Mouse (Mus musculus) lung, postnatal 14 days (tissue): Measurements from ENCODE around the gene 1700020N01Rik.

Source experiments
- DNase-seq: peaks from one replicate; pipeline ENCODE4 v3.0.0; 2021

Gene 1700020N01Rik

DNA sequence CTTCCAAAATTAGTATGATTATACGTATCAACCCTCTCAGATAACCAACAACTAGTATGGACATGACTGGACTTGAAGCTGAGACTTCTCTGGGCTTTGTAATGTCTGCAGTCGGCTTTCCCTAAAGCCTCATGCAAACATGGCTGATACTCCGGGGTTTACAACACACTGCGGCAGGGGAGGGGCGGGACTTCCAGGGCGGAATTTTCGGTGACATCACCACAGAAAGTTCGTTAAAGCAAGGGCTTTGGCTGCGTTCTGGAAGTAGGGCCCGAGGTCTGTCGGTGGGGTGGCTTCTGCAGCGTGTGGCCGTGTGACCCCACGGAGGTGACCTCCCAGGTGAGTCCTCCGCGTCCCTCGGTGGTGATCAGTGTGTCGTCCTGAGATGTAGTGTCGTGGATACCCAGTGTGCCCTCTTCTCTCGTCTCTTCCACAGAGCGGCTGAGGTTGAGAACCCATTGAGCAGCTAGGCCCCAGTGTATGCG lies at the start of gene 1700020N01Rik:
TSS of gene 1700020N01Rik (plus strand) at position 250 of the 485 bp plus-strand sequence.
- DNase-seq = no peak

DNA sequence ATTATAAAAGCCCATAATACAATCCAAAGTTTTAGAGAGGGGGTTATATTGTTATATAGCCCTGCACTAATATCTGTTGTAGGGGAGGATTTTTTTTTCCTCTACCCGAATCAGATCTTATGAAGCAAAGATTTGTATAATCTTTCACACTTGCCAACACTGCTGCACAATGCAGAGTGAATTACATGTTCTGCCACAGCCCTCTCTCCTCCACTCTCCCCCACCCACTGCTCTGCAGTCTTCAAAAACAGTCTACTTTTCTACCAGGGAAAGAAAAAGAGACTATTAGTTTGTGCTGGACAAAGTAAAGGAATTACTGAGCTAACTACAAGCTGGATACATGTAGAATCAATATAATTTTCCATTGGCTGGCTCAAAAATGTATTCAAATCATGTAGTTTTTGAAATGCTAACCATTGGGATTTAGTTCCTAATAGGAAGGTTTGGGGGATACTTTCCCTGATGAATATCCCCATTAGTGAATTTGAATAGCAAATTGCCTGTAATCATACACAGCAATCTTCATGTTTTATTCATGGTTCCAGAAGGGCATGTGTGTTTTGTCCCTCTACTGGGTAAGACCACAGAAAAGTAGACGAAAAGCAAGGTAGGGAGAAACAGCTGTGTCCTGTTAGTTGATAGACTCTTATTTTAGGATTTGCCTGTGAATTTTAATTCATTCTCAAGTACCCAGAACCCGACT lies 49.2 kb upstream of the 1700020N01Rik start:
- no peak for DNase-seq

DNA sequence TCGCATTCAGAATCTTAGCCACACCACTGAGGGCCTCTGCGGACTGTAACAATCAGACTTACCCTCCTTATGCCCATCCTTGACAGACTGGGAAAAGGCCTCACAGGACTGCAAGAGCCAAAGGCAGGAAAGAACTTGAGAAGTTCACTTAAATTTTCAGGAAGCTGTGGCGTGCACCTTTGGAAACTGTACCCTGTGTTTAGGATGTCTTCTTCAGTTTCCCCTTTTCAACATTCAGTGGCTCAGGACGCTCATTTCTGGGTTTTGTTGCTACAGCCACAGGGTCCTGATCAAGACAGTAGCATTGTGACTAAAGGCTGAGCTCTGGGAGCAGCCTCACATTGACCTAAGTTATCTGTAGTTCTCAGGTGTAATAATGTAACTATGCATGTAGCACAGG lies 48.2 kb upstream of the 1700020N01Rik start:
- no peak for DNase-seq

DNA sequence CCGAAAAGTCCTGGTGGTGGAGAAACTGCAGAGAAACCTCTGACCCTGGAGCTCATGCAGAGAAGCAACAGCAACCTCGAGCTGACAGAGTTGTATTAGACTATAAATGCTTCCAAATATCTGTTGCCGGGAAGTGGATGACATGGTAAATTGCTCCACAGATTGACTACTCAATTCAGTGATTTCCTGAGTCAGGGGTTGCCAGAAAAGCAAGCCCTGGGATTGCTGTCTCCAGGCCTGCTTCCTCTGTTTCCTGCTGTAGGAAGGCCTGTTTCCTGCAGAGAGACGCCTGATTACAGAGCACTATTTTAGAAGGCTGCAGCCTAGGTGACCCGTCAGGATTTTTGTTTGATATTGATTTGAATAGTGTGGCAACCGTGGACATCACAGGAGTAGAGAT lies 47.5 kb upstream of the 1700020N01Rik start:
- DNase-seq = peak; percentile 34

DNA sequence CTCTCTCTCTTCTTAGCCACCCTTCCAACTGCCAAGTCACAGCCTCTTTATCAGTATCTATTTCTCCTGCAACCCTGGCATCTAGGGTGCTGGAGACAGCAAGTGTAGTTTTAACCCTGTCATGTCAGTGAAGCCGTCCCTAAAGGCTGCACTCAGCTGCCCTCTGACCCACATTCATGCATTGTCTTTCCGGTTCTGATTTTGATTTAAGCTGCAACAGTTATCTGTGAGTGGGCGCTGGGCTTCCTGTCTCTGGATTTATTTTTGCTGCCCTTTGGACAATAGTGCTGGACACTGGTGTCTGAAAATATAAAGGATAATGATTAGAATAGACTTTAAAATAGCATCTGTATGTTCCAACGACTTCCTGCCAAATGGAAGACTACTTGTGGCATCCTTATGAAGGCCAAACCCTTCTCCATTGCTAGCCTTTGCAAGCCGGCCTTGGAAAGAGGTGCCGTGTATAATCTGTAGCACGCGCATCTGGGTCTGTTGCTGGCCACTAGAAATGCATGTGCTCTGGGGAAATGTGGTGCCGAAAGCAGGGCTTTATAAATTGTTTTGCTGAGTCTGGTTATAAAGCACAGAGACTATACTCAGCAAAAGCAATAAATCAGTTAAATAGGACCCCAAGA lies 44.0 kb upstream of the 1700020N01Rik start:
- no peak for DNase-seq

DNA sequence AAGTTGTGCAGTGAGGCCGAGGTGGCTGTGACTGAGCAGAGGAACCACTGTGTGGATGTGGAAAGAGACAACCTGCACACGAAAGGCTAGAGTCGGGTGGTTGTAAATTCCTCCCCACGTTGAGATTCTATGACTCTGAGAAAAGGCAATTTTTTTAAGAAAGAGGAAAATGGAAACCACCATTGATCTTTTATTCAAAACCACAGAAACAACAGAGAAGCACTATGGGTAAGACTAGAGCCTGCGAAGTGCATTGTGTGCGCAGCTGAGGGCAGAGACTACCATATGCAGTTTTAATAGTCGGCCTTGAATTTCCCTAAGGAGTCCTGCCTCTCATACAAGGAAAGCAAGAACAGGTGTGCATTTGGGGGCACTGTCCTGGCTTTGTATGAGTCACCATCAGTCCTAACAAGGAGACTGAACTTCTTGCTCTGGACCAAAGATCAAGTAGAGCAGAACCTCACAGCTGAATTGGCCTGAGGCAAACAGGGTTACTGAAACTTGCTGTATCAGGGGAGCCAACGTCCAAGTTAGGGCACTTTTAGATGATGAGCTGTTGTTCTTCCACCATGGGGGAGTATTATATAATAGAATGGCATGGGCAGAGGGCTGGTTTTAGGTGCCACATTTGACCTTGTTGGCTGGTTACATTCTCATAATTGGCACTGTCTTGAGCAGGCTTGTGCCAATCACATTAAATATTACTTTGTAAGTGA lies 39.8 kb upstream of the 1700020N01Rik start:
- DNase-seq = no peak

DNA sequence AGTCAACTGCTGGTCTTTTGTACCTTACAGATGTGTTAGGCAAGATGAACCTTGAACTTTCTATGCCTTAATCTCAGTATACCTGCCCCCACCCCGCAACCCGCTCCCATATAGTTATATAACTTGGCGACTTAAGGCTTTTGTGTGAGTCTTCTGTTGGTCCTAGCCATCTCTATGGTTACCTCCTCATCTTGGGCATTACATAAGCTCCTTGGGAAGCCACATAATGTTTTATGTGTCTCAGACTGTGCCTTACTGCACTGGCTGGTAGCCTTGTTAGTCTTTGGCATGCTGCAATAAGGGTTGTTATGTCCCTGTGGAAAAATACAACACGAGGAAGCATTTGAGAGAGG lies 39.3 kb upstream of the 1700020N01Rik start:
- DNase-seq = no peak

DNA sequence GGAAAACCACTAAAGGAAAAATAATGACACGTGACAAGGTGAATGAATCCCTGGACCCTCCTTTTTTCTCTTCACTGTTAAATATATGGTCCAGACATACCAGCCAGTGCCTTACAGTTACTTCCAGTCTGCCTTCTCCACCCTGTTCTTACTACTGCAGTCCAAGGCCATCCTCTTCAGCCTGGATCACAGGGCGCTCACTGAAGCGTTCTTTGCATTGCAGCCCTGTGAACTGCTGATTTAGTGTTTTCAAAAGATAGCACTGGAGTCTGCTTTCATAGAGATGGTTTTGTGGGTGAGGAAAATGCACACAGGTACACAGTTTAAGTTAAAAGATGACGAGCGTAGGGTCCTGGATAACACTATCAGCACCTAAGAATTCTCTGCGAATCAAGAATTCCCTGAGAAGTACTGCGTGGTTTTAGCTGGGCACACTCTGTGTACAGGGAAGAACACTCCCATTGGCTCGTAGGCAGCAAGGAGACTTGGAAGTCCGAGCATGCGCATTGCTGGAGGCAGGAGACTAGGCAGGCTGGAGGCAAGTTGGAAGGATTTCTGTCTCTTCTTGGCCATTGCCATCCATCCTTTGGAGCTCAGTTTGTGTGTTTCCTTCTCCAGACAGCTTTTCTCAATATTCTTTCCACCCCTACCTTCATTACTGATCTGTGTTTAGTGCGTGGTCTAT lies 37.9 kb upstream of the 1700020N01Rik start:
- DNase-seq = no peak

DNA sequence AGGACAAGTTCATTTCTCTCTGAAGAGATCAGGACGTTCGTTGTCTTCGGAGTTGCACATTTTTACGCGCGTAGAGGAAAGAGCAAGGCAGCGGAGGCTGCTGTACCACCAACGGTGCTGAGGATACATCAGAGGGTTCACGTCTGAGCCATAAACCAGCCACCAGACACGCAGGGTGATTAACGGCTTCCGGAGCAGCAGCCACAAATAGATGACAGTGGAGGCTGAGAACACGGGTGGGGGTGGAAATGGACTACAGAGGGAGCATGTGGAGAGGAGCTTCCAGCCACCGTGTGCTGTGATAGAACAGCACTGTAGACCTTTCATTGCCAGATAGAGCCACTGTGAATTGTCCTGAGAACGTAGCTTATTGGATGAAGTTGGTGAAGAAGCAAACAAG lies 33.2 kb upstream of the 1700020N01Rik start:
- DNase-seq = no peak

DNA sequence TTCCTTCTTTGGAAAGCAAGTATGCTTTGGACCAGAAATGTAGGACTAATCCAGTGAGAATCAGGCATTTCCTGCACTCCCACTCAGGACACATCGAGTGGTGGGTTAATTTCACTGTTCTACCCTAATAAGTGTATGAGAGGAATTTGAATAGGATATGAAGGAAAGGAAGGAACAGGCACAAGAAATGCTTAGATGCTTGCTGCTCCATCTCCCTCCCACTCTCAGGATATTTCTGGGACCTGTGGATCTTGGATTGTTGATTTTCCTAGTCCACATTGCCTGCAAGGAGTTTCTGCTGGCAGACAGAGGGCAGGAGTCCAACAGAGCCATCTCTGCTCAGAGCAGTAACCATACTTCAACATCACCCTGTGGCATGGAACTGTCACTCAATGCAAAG lies 31.8 kb upstream of the 1700020N01Rik start:
- no peak for DNase-seq

DNA sequence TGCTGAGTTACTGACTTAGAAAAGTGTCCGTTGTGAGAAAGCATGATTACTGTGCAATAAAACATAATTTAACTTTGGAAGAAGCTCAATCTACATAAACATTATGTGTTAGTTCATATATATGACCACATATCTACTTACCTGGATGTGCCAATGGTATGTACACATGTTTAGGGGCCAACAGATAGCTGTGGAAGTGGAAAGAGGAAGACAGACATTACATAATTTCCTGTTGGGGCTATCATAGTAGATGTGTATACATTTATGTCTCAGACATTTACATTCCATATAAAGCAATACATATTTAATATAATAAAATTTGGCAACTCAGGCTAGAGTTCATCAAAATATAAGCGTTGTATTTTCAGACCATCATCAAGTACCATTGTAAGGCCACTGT lies 29.5 kb upstream of the 1700020N01Rik start:
- DNase-seq = no peak

DNA sequence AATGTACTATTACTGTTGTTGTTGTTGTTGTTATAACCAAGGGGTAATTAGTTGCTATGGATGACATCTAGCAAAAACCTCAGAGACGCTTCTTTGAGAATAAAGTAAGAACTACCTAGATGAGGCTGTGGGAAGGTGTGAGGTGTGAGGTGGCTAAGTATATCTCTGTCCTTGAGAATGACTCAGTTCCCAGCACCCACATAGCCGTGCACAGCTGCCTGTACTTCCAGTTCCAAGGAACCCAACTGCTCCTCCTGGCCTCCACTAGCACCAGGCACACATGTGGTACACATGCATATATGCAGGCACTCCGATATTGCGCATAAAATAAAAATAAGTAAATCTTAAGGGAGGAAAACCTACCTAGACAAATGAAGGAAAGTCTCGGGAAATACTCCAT lies 28.8 kb upstream of the 1700020N01Rik start:
- no peak for DNase-seq

DNA sequence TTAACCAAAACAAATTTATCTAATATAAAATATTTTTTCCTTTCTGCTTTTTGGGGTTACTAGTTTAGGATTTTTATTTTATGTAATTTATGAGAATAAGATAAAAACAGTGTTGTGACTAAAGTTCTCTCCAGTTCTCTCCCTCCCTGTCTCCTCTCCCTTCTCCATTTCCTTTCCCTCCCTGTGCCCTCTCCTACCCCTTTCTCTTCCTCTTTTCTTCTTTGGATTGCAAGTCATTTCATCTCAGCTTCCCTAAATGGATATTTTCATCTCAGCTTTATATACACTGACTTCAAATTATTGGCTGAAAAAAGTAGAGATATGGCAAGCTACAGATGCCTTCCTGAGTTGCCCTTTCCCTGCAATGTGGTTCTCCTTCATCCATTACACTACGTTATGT lies 26.9 kb upstream of the 1700020N01Rik start:
- no peak for DNase-seq

DNA sequence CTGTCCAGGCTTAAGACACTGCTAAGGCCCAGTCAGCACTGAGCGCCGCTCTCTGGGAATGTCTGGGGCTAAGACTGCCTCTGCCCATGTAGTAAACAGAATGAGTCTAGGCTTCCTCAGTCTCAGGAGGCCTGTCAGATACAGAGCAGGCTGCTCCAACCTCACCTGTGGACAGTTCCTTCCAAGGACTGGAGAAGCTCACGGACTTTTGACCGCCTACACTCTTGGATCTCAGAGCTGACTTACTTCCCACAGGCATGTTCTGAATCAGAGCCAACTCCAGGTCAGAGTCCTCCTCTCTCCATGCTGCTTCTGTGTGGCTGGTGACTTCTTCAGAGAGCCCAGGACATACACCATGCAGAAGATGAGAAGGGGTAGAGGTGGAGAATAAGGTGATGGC lies 21.3 kb upstream of the 1700020N01Rik start:
- no peak for DNase-seq

DNA sequence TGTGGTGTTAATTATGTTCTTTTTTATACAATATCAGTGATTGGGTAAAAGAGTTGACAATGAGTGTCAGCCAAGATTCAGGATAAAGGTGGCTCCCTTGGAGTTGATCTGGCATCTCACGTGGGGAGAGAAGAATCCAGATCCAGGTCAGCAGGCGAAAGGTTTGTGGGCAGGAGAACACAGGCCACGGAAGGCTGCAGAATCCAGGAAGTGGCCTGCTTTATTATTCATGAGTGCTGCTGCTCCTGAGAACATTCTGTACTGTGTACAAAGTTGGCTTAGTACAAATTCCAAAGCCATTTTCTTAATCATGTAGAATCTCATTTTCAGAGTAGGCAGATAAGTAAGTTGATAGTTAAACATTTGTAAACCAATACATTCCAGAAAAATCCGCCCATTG lies 19.2 kb upstream of the 1700020N01Rik start:
- DNase-seq = no peak

DNA sequence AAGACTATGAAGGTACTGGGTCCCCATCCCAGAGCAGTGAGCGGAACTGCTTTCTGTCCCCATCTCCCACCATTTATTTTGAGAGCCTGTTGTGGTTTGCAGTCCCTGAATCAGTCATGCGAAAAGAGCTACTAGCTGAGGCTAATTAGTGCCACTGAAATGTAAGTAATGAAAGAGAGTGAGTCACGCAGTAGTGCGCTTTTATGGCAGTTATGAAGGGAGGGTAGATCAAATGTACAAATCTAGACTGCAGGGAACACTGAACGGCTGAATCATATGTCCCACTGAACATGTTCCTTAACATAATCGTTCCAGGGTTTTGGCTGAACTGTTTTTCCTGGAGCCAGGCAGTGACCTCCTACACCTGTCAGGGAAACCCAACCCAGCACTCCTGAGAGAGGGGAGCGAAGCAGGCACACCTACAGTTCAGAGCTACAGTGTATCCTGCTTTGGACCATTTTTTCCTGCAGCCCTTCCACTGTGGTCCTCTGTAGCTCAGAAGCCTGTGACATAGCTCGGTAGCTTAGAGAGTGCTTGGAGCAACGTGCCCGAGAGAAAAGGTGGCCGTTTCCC lies 17.1 kb upstream of the 1700020N01Rik start:
- no peak for DNase-seq

DNA sequence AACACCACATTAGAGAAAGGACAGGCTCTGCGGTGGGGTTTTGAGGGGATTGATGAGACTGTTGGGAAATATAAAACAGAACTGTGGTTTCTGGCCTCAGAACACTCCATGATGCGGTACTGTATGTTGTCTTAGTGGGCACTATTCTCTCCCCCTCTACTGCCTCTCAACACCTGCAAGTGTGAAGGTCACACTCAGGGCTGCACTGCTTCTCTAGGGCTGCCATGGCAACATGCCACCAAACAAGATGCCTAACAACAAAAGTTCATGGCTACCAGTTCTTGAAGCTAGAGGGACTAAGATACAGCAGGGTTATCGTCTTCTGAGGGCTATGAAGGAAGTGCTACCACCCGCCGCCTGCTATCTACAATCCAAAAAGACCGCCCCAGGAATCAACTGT lies 15.1 kb upstream of the 1700020N01Rik start:
- no peak for DNase-seq

DNA sequence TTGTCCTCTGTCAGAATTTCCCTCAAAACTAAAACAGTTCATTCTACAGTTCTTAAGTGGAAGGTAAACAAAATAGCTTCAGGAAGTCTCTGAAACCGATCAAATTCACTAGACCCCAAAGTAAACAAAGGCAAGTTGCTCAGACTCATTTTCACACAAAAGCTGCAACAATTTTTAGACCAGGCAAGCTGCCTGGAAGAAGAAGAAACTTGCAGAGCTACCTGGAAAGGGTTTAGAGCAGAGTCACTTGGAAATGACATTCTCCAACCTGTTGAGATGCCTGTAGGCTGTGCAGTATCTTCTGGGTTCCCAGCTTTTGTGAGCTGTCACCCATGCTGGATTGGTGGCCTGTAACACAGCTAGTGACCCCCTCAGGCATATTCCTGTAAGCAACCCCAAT lies 11.4 kb upstream of the 1700020N01Rik start:
- DNase-seq = no peak

DNA sequence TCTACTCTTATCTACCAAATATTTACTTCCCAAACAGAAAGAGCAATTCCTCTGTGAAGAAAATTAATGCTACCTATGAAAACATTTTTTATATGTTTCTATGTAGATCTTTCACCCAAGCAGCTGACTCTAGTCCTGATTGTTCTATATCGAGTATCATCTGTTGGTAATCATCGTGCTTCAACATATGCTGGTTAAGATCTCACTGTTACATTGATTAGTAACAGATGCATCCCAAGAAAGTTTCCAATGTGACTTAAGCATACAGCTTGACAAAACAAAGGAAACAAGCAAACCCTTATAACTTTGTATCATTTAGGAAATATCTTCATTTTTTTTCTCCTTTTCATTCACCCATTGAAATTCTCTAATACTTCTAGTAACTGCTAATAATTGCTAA lies 5.9 kb upstream of the 1700020N01Rik start:
- no peak for DNase-seq

DNA sequence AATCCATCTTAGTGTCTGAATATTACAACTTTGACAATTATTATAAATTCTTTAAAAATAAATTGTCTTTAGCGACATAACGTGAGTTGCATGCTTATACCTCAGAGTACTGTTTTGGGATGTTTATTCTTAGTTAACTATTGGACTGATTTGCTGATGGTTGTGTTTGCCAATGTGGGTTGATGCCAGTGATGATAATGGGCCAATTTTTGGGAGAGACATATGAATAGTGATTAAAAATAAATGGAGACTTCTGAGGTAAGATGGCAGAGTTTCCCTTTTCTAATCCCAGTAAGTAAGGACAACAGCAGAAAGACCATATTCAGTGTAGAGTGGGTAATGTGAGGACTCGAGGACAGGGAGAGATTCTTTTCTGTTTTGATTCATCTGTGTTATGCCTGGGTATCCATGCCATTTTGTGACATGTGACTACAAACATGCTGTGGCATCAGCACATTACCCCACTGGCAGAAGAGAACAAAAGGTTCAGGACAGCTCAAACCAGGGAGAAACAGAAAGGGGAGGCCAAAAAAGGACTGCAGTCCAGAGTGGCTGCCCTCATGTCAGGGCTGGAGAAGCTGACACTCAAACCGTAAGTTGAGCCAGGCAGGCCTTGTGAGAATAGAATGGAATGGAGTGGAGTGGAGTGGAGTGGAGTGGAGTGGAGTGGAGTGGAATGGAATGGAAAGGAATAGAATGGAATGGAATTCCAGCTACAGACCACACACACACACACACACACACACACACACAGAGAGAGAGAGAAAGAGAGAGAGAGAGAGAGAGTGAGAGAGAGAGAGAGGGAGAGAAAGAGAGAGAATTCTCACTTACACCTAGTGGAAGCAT lies 4.7 kb upstream of the 1700020N01Rik start:
- DNase-seq = no peak

DNA sequence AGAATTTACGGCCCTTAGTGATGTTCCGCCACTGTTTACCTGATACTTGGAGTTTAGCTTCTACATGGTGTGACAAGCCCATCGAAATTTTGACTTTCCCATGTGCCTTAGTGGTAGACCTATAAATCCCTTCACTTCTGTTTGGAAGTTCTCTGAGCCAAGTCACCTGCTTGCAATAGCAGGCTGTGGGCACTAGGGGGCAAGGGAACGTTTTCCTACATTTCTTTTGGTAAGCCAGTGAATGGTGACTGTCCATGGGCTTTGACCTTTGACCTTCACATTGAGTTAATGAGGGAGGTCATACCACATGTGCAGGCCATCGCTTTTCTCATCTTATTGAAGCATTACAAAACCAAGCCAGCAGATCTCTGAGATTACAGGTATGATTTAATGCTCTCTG lies 8.0 kb downstream of the 1700020N01Rik start:
- DNase-seq = peak; percentile 78

DNA sequence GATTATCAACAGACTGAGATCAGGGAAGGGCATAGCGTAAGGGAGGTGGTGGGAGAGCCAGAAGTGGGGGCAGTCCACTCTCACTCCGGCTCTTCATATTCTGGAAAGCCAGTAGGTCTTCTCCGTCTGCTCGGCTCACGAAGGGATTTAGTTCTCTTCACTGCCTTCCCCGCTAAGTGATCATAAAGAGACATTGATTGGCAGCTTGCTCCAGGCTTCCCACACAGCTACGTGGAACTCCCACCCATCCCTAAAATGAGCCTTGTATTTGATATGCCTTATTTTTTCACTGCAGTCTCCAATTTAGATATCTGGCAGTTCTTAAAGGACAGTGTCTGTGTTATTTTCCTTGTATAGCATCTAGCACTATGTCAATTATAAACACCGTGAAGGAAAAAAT lies 11.5 kb downstream of the 1700020N01Rik start:
- DNase-seq = no peak
